Mouse (Mus musculus) MEL (cell line): ENCODE measurements around the gene Asns. TPM values are rescaled to one million over a fixed set of nuclear protein-coding genes. Genes with fewer than 3 reads are reported as not detected.
"Not testable (repeated sequence)": the region's sequence is repeated elsewhere in the genome, so short reads cannot be mapped to it uniquely, and the experiment has no call there.

Experiments
- DNase-seq: peaks from one replicate; pipeline ENCODE4 v3.0.0; 2011; ENCODE audit warnings: low read depth, low spot score
- H3K27ac ChIP-seq: 2 replicates; pipeline ENCODE4 v1.5.1; 2012; ENCODE audit warnings: low read depth, mild to moderate bottlenecking, control low read depth, low read length, moderate library complexity; ENCODE audit not compliant: control insufficient read depth
- H3K27me3 ChIP-seq, 2 experiments: fragments of 150-350 bp in 1 of 2; sonication (generic) in 1 of 2; 2 replicates each; pipeline ENCODE4 v1.6.1; 2012; ENCODE audit warnings: low read length in 2 of 2, mild to moderate bottlenecking in 2 of 2, improper control_type of control experiment in 1 of 2, moderate library complexity in 1 of 2; ENCODE audit not compliant: insufficient read depth in 2 of 2, control insufficient read depth in 1 of 2
- H3K36me3 ChIP-seq, 2 experiments: 2 replicates each; pipeline ENCODE4 v1.6.1; 2012 to 2014; ENCODE audit warnings: low read length in 2 of 2, improper control_type of control experiment in 1 of 2, inconsistent platforms in 1 of 2, mild to moderate bottlenecking in 1 of 2; ENCODE audit not compliant: insufficient read depth in 2 of 2, control insufficient read depth in 1 of 2
- H3K4me1 ChIP-seq, 2 experiments: fragments of 150-350 bp in 1 of 2; sonication (generic) in 1 of 2; 2 replicates each; pipeline ENCODE4 v1.6.1; 2012; ENCODE audit warnings: low read length in 2 of 2, improper control_type of control experiment in 1 of 2, mild to moderate bottlenecking in 1 of 2; ENCODE audit not compliant: insufficient read depth in 2 of 2, control insufficient read depth in 1 of 2
- H3K4me3 ChIP-seq, 2 experiments: fragments of 150-350 bp in 1 of 2; sonication (generic) in 1 of 2; 2 replicates each; pipeline ENCODE4 v1.5.1; 2012; ENCODE audit warnings: low read depth in 2 of 2, low read length in 2 of 2, mild to moderate bottlenecking in 2 of 2, moderate library complexity in 2 of 2, control low read depth in 1 of 2, improper control_type of control experiment in 1 of 2; ENCODE audit not compliant: control insufficient read depth in 1 of 2, insufficient read depth in 1 of 2
- H3K79me2 ChIP-seq: 2 replicates; pipeline ENCODE4 v1.6.1; 2012; ENCODE audit warnings: mild to moderate bottlenecking, low read length, moderate library complexity; ENCODE audit not compliant: control insufficient read depth, poor library complexity, insufficient read depth
- H3K9ac ChIP-seq: 2 replicates; pipeline ENCODE4 v1.6.1; 2012; ENCODE audit warnings: low read depth, mild to moderate bottlenecking, control low read depth, low read length, moderate library complexity; ENCODE audit not compliant: control insufficient read depth, poor library complexity, severe bottlenecking
- H3K9me3 ChIP-seq: fragments of 150-350 bp; sonication (generic); replicated peaks from 2 replicates; pipeline ENCODE4 v1.6.1; 2012; ENCODE audit warnings: mild to moderate bottlenecking, low read length, improper control_type of control experiment, moderate library complexity; ENCODE audit not compliant: insufficient read depth
- BHLHE40 ChIP-seq: IDR thresholded peaks from 2 replicates; pipeline ENCODE4 v1.6.1; 2012; ENCODE audit warnings: low read depth, mild to moderate bottlenecking, inconsistent platforms, low read length, improper control_type of control experiment, borderline replicate concordance
- E2F4 ChIP-seq: IDR thresholded peaks from 2 replicates; pipeline ENCODE4 v1.6.1; 2011; ENCODE audit warnings: low read depth, low read length, improper control_type of control experiment, borderline replicate concordance
- EP300 ChIP-seq, 2 experiments: IDR thresholded peaks; 2 replicates each; pipeline ENCODE4 v1.6.1; 2011; ENCODE audit warnings: improper control_type of control experiment in 2 of 2, low read length in 2 of 2, low read depth in 1 of 2, mild to moderate bottlenecking in 1 of 2
- ETS1 ChIP-seq: IDR thresholded peaks from 2 replicates; pipeline ENCODE4 v1.6.1; 2012; ENCODE audit warnings: low read depth, mild to moderate bottlenecking, inconsistent platforms, low read length, improper control_type of control experiment, moderate library complexity
- GATA1 ChIP-seq: IDR thresholded peaks from 2 replicates; pipeline ENCODE4 v1.6.1; 2011; ENCODE audit warnings: low read depth, low read length, improper control_type of control experiment
- HCFC1 ChIP-seq: IDR thresholded peaks from 2 replicates; pipeline ENCODE4 v1.6.1; 2012; ENCODE audit warnings: low read depth, mild to moderate bottlenecking, inconsistent platforms, low read length, improper control_type of control experiment, moderate library complexity
- KAT2A ChIP-seq: conservative IDR thresholded peaks from 2 replicates; pipeline ENCODE4 v1.6.1; 2012; ENCODE audit warnings: low read depth, low read length, improper control_type of control experiment, inconsistent platforms
- MAFK ChIP-seq: IDR thresholded peaks from 2 replicates; pipeline ENCODE4 v1.6.1; 2011; ENCODE audit warnings: low read depth, mild to moderate bottlenecking, low read length, improper control_type of control experiment, borderline replicate concordance
- MAX ChIP-seq: IDR thresholded peaks from 2 replicates; pipeline ENCODE4 v1.6.1; 2011; ENCODE audit warnings: low read length, improper control_type of control experiment
- MAZ ChIP-seq: IDR thresholded peaks from 2 replicates; pipeline ENCODE4 v1.6.1; 2012; ENCODE audit warnings: low read depth, mild to moderate bottlenecking, inconsistent platforms, low read length, improper control_type of control experiment
- MEF2A ChIP-seq: IDR thresholded peaks from 2 replicates; pipeline ENCODE4 v1.6.1; 2014; ENCODE audit warnings: low read depth, mild to moderate bottlenecking, inconsistent platforms, low read length, improper control_type of control experiment; ENCODE audit not compliant: poor library complexity, insufficient replicate concordance, severe bottlenecking; ENCODE audit errors: extremely low read depth
- MYC ChIP-seq: IDR thresholded peaks from 2 replicates; pipeline ENCODE4 v1.6.1; 2011; ENCODE audit warnings: low read depth, mild to moderate bottlenecking, low read length, improper control_type of control experiment, moderate library complexity
- POLR2AphosphoS2 ChIP-seq: IDR thresholded peaks from 2 replicates; pipeline ENCODE4 v1.6.1; 2011; ENCODE audit warnings: low read length, improper control_type of control experiment
- POLR2AphosphoS5 ChIP-seq: IDR thresholded peaks from 2 replicates; pipeline ENCODE4 v1.6.1; 2012; ENCODE audit warnings: low read depth, borderline replicate concordance, mild to moderate bottlenecking, inconsistent platforms, low read length, moderate library complexity, mixed read lengths
- RCOR1 ChIP-seq: IDR thresholded peaks from 2 replicates; pipeline ENCODE4 v1.6.1; 2012; ENCODE audit warnings: low read depth, mild to moderate bottlenecking, inconsistent platforms, low read length, improper control_type of control experiment
- SIN3A ChIP-seq: IDR thresholded peaks from 2 replicates; pipeline ENCODE4 v1.6.1; 2012; ENCODE audit warnings: low read length, improper control_type of control experiment, inconsistent platforms
- TAL1 ChIP-seq: IDR thresholded peaks from 2 replicates; pipeline ENCODE4 v1.6.1; 2012; ENCODE audit warnings: mild to moderate bottlenecking, inconsistent platforms, low read length, moderate library complexity, mixed read lengths
- TCF12 ChIP-seq: IDR thresholded peaks from 2 replicates; pipeline ENCODE4 v1.6.1; 2014; ENCODE audit warnings: low read depth, mild to moderate bottlenecking, inconsistent platforms, low read length, improper control_type of control experiment, moderate library complexity
- USF1 ChIP-seq: IDR thresholded peaks from 2 replicates; pipeline ENCODE4 v1.6.1; 2014; ENCODE audit warnings: low read depth, mild to moderate bottlenecking, inconsistent platforms, low read length, improper control_type of control experiment, moderate library complexity
- ZMIZ1 ChIP-seq: IDR thresholded peaks from 2 replicates; pipeline ENCODE4 v1.6.1; 2012; ENCODE audit warnings: low read depth, mild to moderate bottlenecking, inconsistent platforms, low read length, improper control_type of control experiment, moderate library complexity
- polyA plus RNA-seq, 2 experiments: library from polyadenylated mRNA; stranded (reverse) in 1 of 2; unstranded in 1 of 2; fragments of >175 nt in 1 of 2; fragments of >200 nt in 1 of 2; gene quantifications; 2 replicates each; pipeline versions ENCODE4 v1.2.1 to v1.2.4; 2012; ENCODE audit warnings: low replicate concordance in 2 of 2, low read depth in 1 of 2; ENCODE audit not compliant: insufficient read length in 2 of 2, insufficient read depth in 1 of 2, missing spikeins in 1 of 2
- total RNA-seq: library from RNA; depleted of rRNA; stranded (reverse); fragments of 300-350 nt; gene quantifications from 2 replicates; pipeline ENCODE4 v1.2.3, GENCODE M21; 2012

Asns gene
- total and polyA plus RNA-seq, 3 experiments = 342 to 792 TPM; not detected in 1

DNA sequence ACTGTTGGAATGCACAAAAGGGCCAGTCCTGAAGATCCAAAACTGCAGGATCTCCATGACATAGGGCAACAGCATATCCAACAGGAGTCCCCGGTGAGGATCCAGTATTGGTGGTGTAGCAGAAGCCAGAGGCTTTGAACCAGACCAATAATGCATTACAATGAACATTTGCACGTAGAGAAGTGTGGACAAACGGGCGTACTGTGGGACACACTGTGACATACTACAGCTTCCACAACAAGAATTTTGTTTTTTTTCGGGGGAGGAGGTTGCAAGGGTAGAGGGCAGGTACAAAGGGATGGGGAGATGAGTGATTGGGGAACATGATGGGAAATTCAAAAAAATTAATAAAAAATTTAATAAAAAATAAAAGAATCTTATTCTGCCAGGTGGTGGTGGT lies 23.3 kb downstream of the Asns start:
- no peak overlapping the region for H3K9ac ChIP-seq
- no peaks in the 10 kb centered on the region for H3K27me3 ChIP-seq
- no peak overlapping the region for H3K27ac ChIP-seq

DNA sequence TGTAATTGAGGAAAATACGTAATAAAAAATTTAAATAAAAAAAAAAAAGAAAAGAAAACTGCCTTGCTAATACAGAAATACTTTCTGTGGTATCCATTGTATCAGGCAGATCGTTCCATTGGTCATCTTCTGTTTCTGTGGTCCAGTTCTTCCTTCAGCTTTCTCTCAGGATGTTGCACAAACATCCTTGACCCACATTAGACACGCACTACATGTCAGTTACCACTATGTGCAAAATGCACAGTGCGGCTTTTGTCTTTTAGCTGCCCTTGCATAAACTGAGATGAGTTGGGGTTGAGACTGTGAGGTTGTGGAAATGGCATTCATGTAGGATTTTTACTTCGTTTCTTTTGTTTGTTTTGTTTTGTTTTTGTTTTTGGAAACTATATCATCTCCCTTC lies 24.7 kb downstream of the Asns start:
- DNase-seq = no peak
- Histone ChIP-seq H3K27me3 (no peaks in the 10 kb centered on the region), H3K36me3 (no peaks in the 10 kb centered on the region), H3K4me1 (no peaks in the 10 kb centered on the region), H3K9ac (no peak overlapping the region), H3K79me2 (no peaks in the 10 kb centered on the region), H3K27ac (no peak overlapping the region), H3K4me3 (no peak overlapping the region), H3K9me3 (no peaks in the 10 kb centered on the region)
- TF ChIP-seq MEF2A = no peak
- no peak for TF ChIP-seq ZMIZ1
- TF ChIP-seq HCFC1 = no peak
- TF ChIP-seq E2F4 = no peak

More for the DNA sequence above, 23.3 kb downstream of the Asns start:
- H3K4me3 ChIP-seq = no peak overlapping the region
- no peaks in the 10 kb centered on the region for H3K79me2 ChIP-seq
- no peak for TF ChIP-seq ZMIZ1
- no peak for TF ChIP-seq USF1
- TF ChIP-seq MYC = no peak
- TF ChIP-seq KAT2A = no peak
- TF ChIP-seq TCF12 = no peak
- no peak for TF ChIP-seq EP300 (IDR thresholded peaks at IDR 0.05; ENCODE audit: low read depth in 1 of 2, low read length in 2 of 2)
- no peak for TF ChIP-seq HCFC1
- TF ChIP-seq MAFK = no peak
- TF ChIP-seq RCOR1 = no peak
- TF ChIP-seq SIN3A = no peak
- TF ChIP-seq MAZ = no peak
- TF ChIP-seq POLR2AphosphoS2 = no peak
- TF ChIP-seq POLR2AphosphoS5 = no peak
- TF ChIP-seq GATA1 = no peak
- no peak for TF ChIP-seq MAX
- no peak for TF ChIP-seq TAL1
- TF ChIP-seq BHLHE40 = no peak
- no peak for TF ChIP-seq ETS1
- H3K4me1 ChIP-seq = no peaks in the 10 kb centered on the region
- H3K36me3 ChIP-seq = peaks cover 0 to 3% of the 10 kb centered on the region in 2 experiments; a peak in 1 of 4 replicates
- no peaks in the 10 kb centered on the region for H3K9me3 ChIP-seq
- DNase-seq = peak; percentile 5

DNA sequence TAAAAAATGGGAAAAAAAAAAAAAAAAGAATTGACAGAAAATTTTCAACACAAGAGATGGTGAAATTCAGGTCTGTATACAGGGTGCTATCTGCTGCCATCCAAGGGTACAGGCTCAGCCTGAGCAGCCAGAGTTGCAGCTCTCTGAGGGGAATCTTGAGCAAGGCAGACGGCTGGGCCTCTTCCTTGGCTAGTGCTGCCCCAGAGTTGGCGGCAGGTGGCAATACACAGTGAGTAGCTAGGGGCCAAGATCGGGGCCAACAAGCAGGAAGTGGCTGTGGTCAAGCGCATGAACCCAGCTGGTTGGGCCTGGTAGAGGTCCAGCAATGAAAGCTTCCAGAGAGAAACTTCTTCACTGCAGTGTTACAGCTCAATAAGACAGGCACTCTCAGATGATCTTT lies 27.2 kb downstream of the Asns start:
- not testable (repeated sequence) for H3K4me1 ChIP-seq, DNase-seq

More for the DNA sequence above, 27.2 kb downstream of the Asns start:
- not testable (repeated sequence) for H3K4me3 ChIP-seq, H3K79me2 ChIP-seq, H3K9ac ChIP-seq, H3K36me3 ChIP-seq, H3K9me3 ChIP-seq, H3K27ac ChIP-seq, H3K27me3 ChIP-seq
